Mouse (Mus musculus) spleen, adult 2 months (tissue): ENCODE measurements around the gene Slc6a20a.

Experiments used
- CTCF ChIP-seq: fragments of 200-500 bp; IDR thresholded peaks from 2 replicates; pipeline ENCODE4 v1.5.1; 2011; ENCODE audit warnings: mild to moderate bottlenecking, inconsistent platforms; ENCODE audit not compliant: insufficient read depth, insufficient read length, insufficient replicate concordance; ENCODE audit errors: extremely low read depth
- POLR2A ChIP-seq: fragments of 200-500 bp; IDR thresholded peaks from 2 replicates; pipeline ENCODE4 v1.6.1; 2011; ENCODE audit warnings: low read depth, low read length, inconsistent platforms

DNA sequence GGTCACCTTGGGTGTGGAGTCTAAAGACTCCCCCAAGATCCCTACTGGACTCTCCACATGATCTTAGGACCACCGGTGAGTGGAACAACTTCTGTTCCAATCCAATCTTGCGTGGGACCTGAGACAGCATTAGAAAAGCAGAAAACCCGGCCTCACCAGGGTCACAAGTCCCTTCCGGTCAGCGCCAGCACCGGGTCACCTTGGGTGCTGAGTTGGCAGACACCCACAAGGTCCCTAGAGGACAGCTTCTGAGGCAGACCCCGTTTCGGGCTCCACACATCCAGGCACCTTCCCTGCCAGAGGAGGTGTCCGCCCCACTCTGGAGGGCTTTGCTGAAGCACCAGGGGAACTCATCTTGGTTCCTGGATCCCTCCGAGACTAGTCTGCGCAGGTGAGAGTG lies 52.9 kb downstream of the Slc6a20a start:
- TF ChIP-seq CTCF = no peak
- TF ChIP-seq POLR2A = no peak
